ENCODE assay signal across 8 mouse cellular contexts in the genomic region with DNA sequence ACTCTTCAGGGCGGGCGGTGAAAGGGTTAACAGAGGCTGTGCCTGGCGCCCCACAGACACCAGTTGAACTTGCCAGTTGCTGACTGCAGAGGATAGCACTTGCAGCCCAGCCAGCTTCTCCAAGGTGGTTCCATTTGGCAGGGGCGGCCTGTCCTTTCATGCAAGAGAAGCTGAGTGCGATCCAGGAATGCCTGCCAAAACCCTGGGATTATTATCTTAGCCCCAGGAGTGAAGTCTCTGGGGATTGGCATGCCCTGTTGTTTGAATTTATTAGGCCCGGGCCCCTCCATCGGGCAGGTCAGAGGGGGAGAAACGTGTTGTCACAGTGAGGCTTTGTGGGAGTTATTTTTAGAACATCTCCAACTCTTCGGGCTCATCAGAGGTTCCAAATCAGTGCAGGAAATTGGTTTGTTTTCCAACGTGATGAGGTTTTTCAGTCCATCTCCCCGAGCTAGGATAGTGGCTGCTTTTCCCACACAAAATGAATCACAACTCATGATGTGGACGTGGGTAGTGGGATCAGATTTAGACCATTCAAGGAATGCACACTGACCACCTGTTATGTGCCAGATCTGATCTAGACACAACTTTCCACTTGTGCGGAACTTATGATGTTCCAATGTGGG.
A peak's percentile ranks its signal among the peaks of the same experiment; 100 is the strongest.
DNase-seq lines count a peak whose midpoint lies in the region; ATAC-seq and TF ChIP-seq lines count a peak whose summit lies in the region.

No protein-coding gene starts in this region.

- H3K27ac ChIP-seq in lung, embryonic 14.5 days (ENCODE audit: low read depth), result peak overlapping the region; percentile 13; the same call in 1 of the 2 replicates

- intact Hi-C loops in gastrocnemius, postnatal 14 days (cut with DNase I; ENCODE audit: low total_unique reads), result no loop called here

- H3K27me3 ChIP-seq in lung, embryonic 14.5 days (ENCODE audit: insufficient read depth, low read length), result no peaks in the 10 kb centered on the region

- peak; percentile 26 for ATAC-seq in lung, embryonic 14.5 days (ENCODE audit: insufficient read depth)
- ATAC-seq in megakaryocyte-erythroid progenitor cell, adult 5-6 weeks (replicated peaks; ENCODE audit: low FRiP score, low TSS enrichment, poor library complexity, severe bottlenecking), result no peak

- no peaks in the 10 kb centered on the region for H3K9me3 ChIP-seq in lung, embryonic 14.5 days (ENCODE audit: low read depth, low read length)

- peak; percentile 76 for DNase-seq in lung, embryonic 14.5 days
- no peak for DNase-seq in lung, adult 2 months
- DNase-seq in cerebellum, adult 8-10 months, result peak; percentile 82
- peak; percentile 81 for DNase-seq in gastrocnemius, postnatal 14 days
- peak; percentile 25 to 61 for DNase-seq in kidney, postnatal 36 days
- peak; percentile 61 for DNase-seq in right cerebral cortex, adult 18-20 months
- no peak for DNase-seq in adipocyte (ENCODE audit: low spot score)

- no peak for TF ChIP-seq POLR2A in lung, adult 2 months (IDR thresholded peaks at IDR 0.05; ENCODE audit: borderline replicate concordance, extremely low read depth, low read depth, low read length)

- H3K4me3 ChIP-seq in lung, embryonic 14.5 days (ENCODE audit: low read depth, low read length), result no peak overlapping the region
- no peak overlapping the region for H3K4me3 ChIP-seq in lung, adult 2 months (replicated peaks; ENCODE audit: extremely low read depth, low read depth, low read length)

- TF ChIP-seq CTCF in lung, embryonic 14.5 days (IDR thresholded peaks at IDR 0.05; ENCODE audit: low read depth), result no peak
- no peak for TF ChIP-seq CTCF in lung, adult 2 months (IDR thresholded peaks at IDR 0.05; ENCODE audit: insufficient read depth, low read length)

- H3K9ac ChIP-seq in lung, embryonic 14.5 days, result no peak overlapping the region

- no peak overlapping the region; the same call in 1 of the 2 replicates for H3K4me2 ChIP-seq in lung, embryonic 14.5 days

- peaks cover 23% of the 10 kb centered on the region for H3K4me1 ChIP-seq in lung, embryonic 14.5 days (ENCODE audit: insufficient read depth)
- H3K4me1 ChIP-seq in lung, adult 2 months (ENCODE audit: control insufficient read depth, insufficient read depth, low read length), result no peaks in the 10 kb centered on the region

- 26% methylated on average over 13 of the region's 13 CpGs for WGBS in lung, embryonic 14.5 days
- 41% methylated on average over 13 of the region's 13 CpGs for WGBS in lung, adult 2 months

- H3K36me3 ChIP-seq in lung, embryonic 14.5 days (ENCODE audit: insufficient read depth), result no peaks in the 10 kb centered on the region

Comparison
In these comparisons a context has a peak if more than half of its experiments do, and no peak if none do; other contexts are left out.
1. DNase-seq: peak in lung, embryonic 14.5 days (single experiment), cerebellum, adult 8-10 months (single experiment), gastrocnemius, postnatal 14 days (single experiment), kidney, postnatal 36 days (2 of 2) and right cerebral cortex, adult 18-20 months (single experiment); none in lung, adult 2 months (single experiment) and adipocyte (single experiment).